Mouse (Mus musculus): Measurements from ENCODE around the gene Celsr3.

Celsr3 gene

GRCm38 (mm10) chr9:108848419-108848818, 22.3 kb downstream of the Celsr3 start:
- in situ Hi-C loops (cut with MboI; ENCODE audit: unreplicated experiment in 2 of 2), result no loop called here

- in situ Hi-C loops (cut with MboI; ENCODE audit: unreplicated experiment in 2 of 2), result no loop called here
Measured at GRCm38 (mm10) chr9:108852976-108853375, 26.9 kb downstream of the Celsr3 start, which contains the start of gene Slc26a6. TSS of gene Slc26a6 (plus strand) at chr9:108853283.

GRCm38 (mm10) chr9:108853635-108854240, 27.6 kb downstream of the Celsr3 start:
- in situ Hi-C loops (cut with MboI; ENCODE audit: unreplicated experiment in 2 of 2), result no loop called here

- in situ Hi-C loops (cut with MboI; ENCODE audit: unreplicated experiment in 2 of 2), result no loop called here
Measured at GRCm38 (mm10) chr9:108854241-108854696, 28.1 kb downstream of the Celsr3 start.

- in situ Hi-C loops (cut with MboI; ENCODE audit: unreplicated experiment in 2 of 2), result no loop called here
Measured at GRCm38 (mm10) chr9:108855335-108855734, 29.2 kb downstream of the Celsr3 start.

- in situ Hi-C loops (cut with MboI; ENCODE audit: unreplicated experiment in 2 of 2), result no loop called here
Measured at GRCm38 (mm10) chr9:108858792-108859527, 32.8 kb downstream of the Celsr3 start.
